Mouse (Mus musculus) bone marrow, adult 2 months (tissue): ENCODE measurements around the gene Gm4952.
"Not testable (repeated sequence)": the region's sequence is repeated elsewhere in the genome, so short reads cannot be mapped to it uniquely, and the experiment has no call there.

ENCODE experiments used
- CTCF ChIP-seq: fragments of 200-500 bp; IDR thresholded peaks from 2 replicates; pipeline ENCODE4 v1.5.1; 2011; ENCODE audit warnings: low read length, control low read depth; ENCODE audit not compliant: control insufficient read depth, insufficient read depth
- POLR2A ChIP-seq: fragments of 200-500 bp; IDR thresholded peaks from 2 replicates; pipeline ENCODE4 v1.6.1; 2011; ENCODE audit warnings: low read depth, mild to moderate bottlenecking, control low read depth, low read length, borderline replicate concordance; ENCODE audit not compliant: control insufficient read depth

GRCm38 (mm10) chr19:12668601-12669000 is 68.8 kb downstream of the Gm4952 start:
- TF ChIP-seq CTCF, POLR2A: not testable (repeated sequence)
